Mouse (Mus musculus): ENCODE results near the gene Gm20834. TPM values are rescaled to one million over a fixed set of nuclear protein-coding genes. Genes with fewer than 3 reads are reported as not detected.
"Not testable (repeated sequence)": the region's sequence is repeated elsewhere in the genome, so short reads cannot be mapped to it uniquely, and the experiment has no call there.

Gm20834 gene
- total RNA-seq (2021), result not detected
- long read RNA-seq, experiment 1, result 0 reads
- long read RNA-seq, experiment 2, result 0 reads

- H3K4me3 ChIP-seq; DNase-seq (ENCODE audit: low spot score in 2 of 2); H3K27ac ChIP-seq: not testable (repeated sequence)
Measured at GRCm38 (mm10) chrY:10324489-10324888, at the start of gene Gm20834. Gene Gm20834 (minus strand): TSS chrY:10324589.

Other genes with a start within 250 kb of the Gm20834 start
- gene Gm21310, start 177.4 kb downstream of the Gm20834 start, total RNA-seq (2021), result not detected
- gene Gm28510, start 88.1 kb upstream of the Gm20834 start, total RNA-seq (2021), result not detected
- not detected for gene Gm20737, start 211.5 kb upstream of the Gm20834 start, total RNA-seq (2021)
- gene Gm21775, start 228.9 kb upstream of the Gm20834 start, total RNA-seq (2021), result not detected